Mouse (Mus musculus) frontal cortex, postnatal 25 days (tissue): ENCODE results near the gene Tmem151b.

Source experiments
- DNase-seq, 2 experiments: peaks; one replicate each; pipeline ENCODE4 v3.0.0; 2022; ENCODE audit warnings: low spot score in 2 of 2

Tmem151b gene

DNA sequence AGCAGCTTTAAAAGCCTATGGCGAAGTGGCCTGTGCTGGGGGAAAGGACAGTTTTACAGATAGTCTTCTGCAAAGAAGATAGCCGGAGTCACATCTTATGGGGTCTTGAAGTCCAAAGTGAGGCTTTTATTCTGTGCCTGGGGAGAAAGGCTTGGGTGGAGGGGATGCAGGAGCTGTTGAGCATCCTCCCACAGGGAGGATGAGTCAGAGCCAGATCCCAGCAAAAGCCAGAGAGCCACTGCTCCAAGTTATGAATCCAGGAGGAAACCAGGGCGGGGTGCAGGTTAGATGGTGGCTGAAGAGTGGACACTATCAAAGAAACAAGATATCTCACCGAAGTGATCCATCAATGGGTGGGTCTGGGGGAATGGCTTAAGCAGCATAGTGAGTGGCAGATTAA lies 37.7 kb downstream of the Tmem151b start:
- DNase-seq: no peak

- DNase-seq: no peak
Observed at GRCm38 (mm10) chr17:45510871-45511270, 38.6 kb downstream of the Tmem151b start.

DNA sequence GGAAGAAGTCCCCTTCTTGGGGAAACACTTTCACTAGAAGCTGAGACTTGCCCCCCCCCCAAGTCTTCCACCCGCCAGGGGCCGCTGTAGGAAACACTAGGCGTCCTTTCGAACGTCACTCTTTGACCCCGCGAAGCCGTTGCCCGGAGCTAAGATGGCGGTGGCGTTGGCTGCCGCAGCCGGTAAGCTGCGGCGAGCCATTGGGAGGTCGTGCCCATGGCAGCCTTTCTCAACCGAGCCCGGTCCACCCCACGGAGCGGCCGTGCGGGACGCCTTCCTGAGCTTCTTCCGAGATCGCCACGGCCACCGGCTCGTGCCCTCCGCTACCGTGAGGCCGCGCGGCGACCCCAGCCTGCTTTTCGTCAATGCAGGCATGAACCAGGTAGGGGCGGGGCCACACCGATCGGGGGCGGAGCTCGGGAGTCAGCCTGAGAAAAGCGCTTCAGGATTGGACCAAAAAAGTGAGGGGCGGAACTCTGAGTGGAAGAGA lies 42.7 kb downstream of the Tmem151b start, which contains the start of gene Aars2:
Aars2 (plus strand) TSS at position 142 of the 490 bp plus-strand sequence.
- peak; percentile 89 to 92 for DNase-seq

GRCm38 (mm10) chr17:45505941-45506465 lies 43.5 kb downstream of the Tmem151b start:
- no peak for DNase-seq

- DNase-seq: no peak
Observed at GRCm38 (mm10) chr17:45503301-45503973, 46.0 kb downstream of the Tmem151b start.

- no peak for DNase-seq
Observed at GRCm38 (mm10) chr17:45502324-45502723, 47.2 kb downstream of the Tmem151b start.

GRCm38 (mm10) chr17:45500981-45501380 lies 48.5 kb downstream of the Tmem151b start:
- no peak for DNase-seq

DNA sequence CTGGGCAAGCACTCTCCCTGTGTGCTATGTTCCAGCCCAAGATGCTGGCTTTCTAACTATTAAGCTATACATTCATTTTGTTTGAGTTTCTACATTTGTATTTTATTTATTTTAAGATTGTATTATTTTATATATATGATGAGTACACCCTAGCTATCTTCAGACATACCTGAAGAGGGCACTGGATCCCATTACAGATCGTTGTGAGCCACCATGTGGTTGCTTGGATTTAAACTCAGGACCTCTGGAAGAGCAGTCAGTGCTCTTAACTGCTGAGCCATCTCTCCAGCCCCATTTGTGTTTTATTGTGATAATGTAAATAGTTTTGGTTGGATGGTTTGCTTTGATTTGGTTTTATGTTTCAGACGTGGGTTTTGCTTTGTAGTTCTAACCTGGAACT lies 50.0 kb downstream of the Tmem151b start:
- no peak for DNase-seq

GRCm38 (mm10) chr17:45498397-45498796 lies 51.1 kb downstream of the Tmem151b start:
- no peak for DNase-seq

DNA sequence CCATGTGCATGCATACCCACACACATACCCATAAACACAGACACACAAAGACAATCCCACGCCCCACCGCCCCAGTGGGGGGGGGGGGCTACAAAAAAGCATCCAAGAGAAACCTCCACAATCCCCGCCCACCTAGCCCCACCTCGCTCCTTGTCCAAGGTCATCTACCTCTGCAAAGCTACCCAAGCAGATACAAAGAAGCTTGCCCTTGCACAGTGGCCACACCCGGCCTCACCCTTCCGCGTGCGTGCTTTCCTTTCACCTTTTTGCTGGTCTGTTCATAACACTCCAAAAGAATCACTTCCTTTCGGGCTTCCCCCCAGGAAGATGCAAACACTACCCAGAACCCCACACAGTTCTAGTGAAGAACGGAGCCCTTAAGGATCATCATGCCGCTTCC lies 54.1 kb downstream of the Tmem151b start:
- no peak for DNase-seq
